Mouse (Mus musculus): Measurements from ENCODE around the gene Prr36. TPM values are rescaled to one million over a fixed set of nuclear protein-coding genes. Genes with fewer than 3 reads are reported as not detected.

Gene Prr36
- total and polyA plus RNA-seq, 3 experiments = 0.08 to 0.58 TPM; not detected in 1

GRCm38 (mm10) chr8:4229784-4230183, 12.5 kb upstream of the Prr36 start:
- Histone ChIP-seq H3K27me3 (ENCODE audit: control insufficient read depth in 1 of 2, insufficient read depth in 2 of 2, low read length in 2 of 2) (no peaks in the 10 kb centered on the region; a peak in 1 of 4 replicates), H3K79me2 (ENCODE audit: control insufficient read depth, insufficient read depth, low read length, poor library complexity) (no peaks in the 10 kb centered on the region), H3K4me1 (ENCODE audit: control insufficient read depth in 1 of 2, insufficient read depth in 2 of 2, low read length in 2 of 2) (peaks cover 0 to 23% of the 10 kb centered on the region in 2 experiments; a peak in 3 of 4 replicates), H3K4me3 (ENCODE audit: control insufficient read depth in 1 of 2, insufficient read depth in 1 of 2, low read depth in 2 of 2, low read length in 2 of 2) (no peak overlapping the region), H3K27ac (ENCODE audit: control insufficient read depth, low read depth, low read length) (no peak overlapping the region), H3K36me3 (ENCODE audit: control insufficient read depth in 1 of 2, insufficient read depth in 2 of 2, low read length in 2 of 2) (no peaks in the 10 kb centered on the region; a peak in 2 of 4 replicates), H3K9ac (ENCODE audit: control insufficient read depth, low read depth, low read length, poor library complexity, severe bottlenecking) (no peak overlapping the region), H3K9me3 (replicated peaks; ENCODE audit: insufficient read depth, low read length) (no peaks in the 10 kb centered on the region)
- no peak for TF ChIP-seq ZKSCAN1 (IDR thresholded peaks at IDR 0.05; ENCODE audit: low read depth, low read length)
- TF ChIP-seq ZNF384 (IDR thresholded peaks at IDR 0.05; ENCODE audit: low read depth, low read length) = no peak
- no peak for TF ChIP-seq ELF1 (IDR thresholded peaks at IDR 0.05; ENCODE audit: low read depth, low read length)
- no peak for TF ChIP-seq POLR2A (IDR thresholded peaks at IDR 0.05; ENCODE audit: control insufficient read depth in 1 of 2, insufficient read depth in 1 of 2, low read depth in 1 of 2, low read length in 2 of 2, poor library complexity in 1 of 2)
- no peak for TF ChIP-seq NRF1 (IDR thresholded peaks at IDR 0.05; ENCODE audit: insufficient read depth, low read depth, low read length, poor library complexity, severe bottlenecking)
- no peak for TF ChIP-seq JUND (IDR thresholded peaks at IDR 0.05; ENCODE audit: low read depth, low read length)
- no peak for DNase-seq (ENCODE audit: low read depth, low spot score)

DNA sequence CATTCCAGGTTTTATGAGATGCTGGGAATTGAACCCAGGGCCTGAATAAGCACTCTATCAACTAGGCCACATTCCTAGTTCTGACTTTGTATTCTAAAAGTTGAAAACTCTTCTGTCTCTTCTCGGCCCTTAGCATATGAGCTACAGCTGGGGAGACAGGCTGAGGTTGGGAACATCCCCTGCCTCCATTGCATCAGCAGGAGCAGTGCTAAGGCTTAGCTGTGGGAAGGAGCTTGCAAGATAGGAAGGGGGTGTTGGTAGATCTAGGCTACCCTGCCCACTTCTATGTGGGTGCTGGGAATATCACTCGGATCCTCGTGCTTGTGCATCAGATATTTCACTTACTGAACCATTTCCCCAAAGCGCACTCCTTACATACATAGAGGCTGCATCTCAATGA, 10.7 kb upstream of the Prr36 start:
- H3K4me3 ChIP-seq (ENCODE audit: control insufficient read depth in 1 of 2, insufficient read depth in 1 of 2, low read depth in 2 of 2, low read length in 2 of 2) = no peak overlapping the region
- no peaks in the 10 kb centered on the region for H3K9me3 ChIP-seq (replicated peaks; ENCODE audit: insufficient read depth, low read length)
- no peak overlapping the region for H3K9ac ChIP-seq (ENCODE audit: control insufficient read depth, low read depth, low read length, poor library complexity, severe bottlenecking)
- H3K79me2 ChIP-seq (ENCODE audit: control insufficient read depth, insufficient read depth, low read length, poor library complexity) = no peaks in the 10 kb centered on the region
- no peak for DNase-seq (ENCODE audit: low read depth, low spot score)
- H3K27ac ChIP-seq (ENCODE audit: control insufficient read depth, low read depth, low read length) = no peak overlapping the region
- no peaks in the 10 kb centered on the region; a peak in 2 of 4 replicates for H3K36me3 ChIP-seq (ENCODE audit: control insufficient read depth in 1 of 2, insufficient read depth in 2 of 2, low read length in 2 of 2)
- peaks cover 0 to 24% of the 10 kb centered on the region in 2 experiments; a peak in 3 of 4 replicates for H3K4me1 ChIP-seq (ENCODE audit: control insufficient read depth in 1 of 2, insufficient read depth in 2 of 2, low read length in 2 of 2)
- no peaks in the 10 kb centered on the region; a peak in 1 of 4 replicates for H3K27me3 ChIP-seq (ENCODE audit: control insufficient read depth in 1 of 2, insufficient read depth in 2 of 2, low read length in 2 of 2)
- TF ChIP-seq ZC3H11A (IDR thresholded peaks at IDR 0.05; ENCODE audit: low read depth, low read length) = no peak
- no peak for TF ChIP-seq HCFC1 (IDR thresholded peaks at IDR 0.05; ENCODE audit: low read depth, low read length)
- TF ChIP-seq NELFE (IDR thresholded peaks at IDR 0.05; ENCODE audit: low read depth, low read length) = no peak

- TF ChIP-seq BHLHE40 (IDR thresholded peaks at IDR 0.05; ENCODE audit: borderline replicate concordance, low read depth, low read length) (no peak), MYC (IDR thresholded peaks at IDR 0.05; ENCODE audit: low read depth, low read length) (no peak), NRF1 (IDR thresholded peaks at IDR 0.05; ENCODE audit: insufficient read depth, low read depth, low read length, poor library complexity, severe bottlenecking) (no peak), TCF12 (IDR thresholded peaks at IDR 0.05; ENCODE audit: low read depth, low read length) (no peak), GATA1 (IDR thresholded peaks at IDR 0.05; ENCODE audit: low read depth, low read length) (no peak), POLR2A (IDR thresholded peaks at IDR 0.05; ENCODE audit: control insufficient read depth in 1 of 2, insufficient read depth in 1 of 2, low read depth in 1 of 2, low read length in 2 of 2, poor library complexity in 1 of 2) (no peak), MYB (IDR thresholded peaks at IDR 0.05; ENCODE audit: low read depth, low read length) (no peak), TBP (IDR thresholded peaks at IDR 0.05; ENCODE audit: low read depth, low read length) (no peak), HCFC1 (IDR thresholded peaks at IDR 0.05; ENCODE audit: low read depth, low read length) (no peak)
- Histone ChIP-seq H3K4me3 (ENCODE audit: control insufficient read depth in 1 of 2, insufficient read depth in 1 of 2, low read depth in 2 of 2, low read length in 2 of 2) (peak within 1 kb of the TSS; percentile 26 to 57), H3K9me3 (replicated peaks; ENCODE audit: insufficient read depth, low read length) (no peaks in the 10 kb centered on the region), H3K36me3 (ENCODE audit: control insufficient read depth in 1 of 2, insufficient read depth in 2 of 2, low read length in 2 of 2) (peaks cover 0 to 7% of the 10 kb centered on the region in 2 experiments; a peak in 2 of 4 replicates), H3K27ac (ENCODE audit: control insufficient read depth, low read depth, low read length) (no peak within 1 kb of the TSS), H3K79me2 (ENCODE audit: control insufficient read depth, insufficient read depth, low read length, poor library complexity) (no peaks in the 10 kb centered on the region), H3K9ac (ENCODE audit: control insufficient read depth, low read depth, low read length, poor library complexity, severe bottlenecking) (peak within 1 kb of the TSS; percentile 36), H3K27me3 (ENCODE audit: control insufficient read depth in 1 of 2, insufficient read depth in 2 of 2, low read length in 2 of 2) (no peaks in the 10 kb centered on the region; a peak in 1 of 4 replicates), H3K4me1 (ENCODE audit: control insufficient read depth in 1 of 2, insufficient read depth in 2 of 2, low read length in 2 of 2) (peaks cover 6 to 28% of the 10 kb centered on the region in 2 experiments)
- DNase-seq (ENCODE audit: low read depth, low spot score) = peak; percentile 35
These were observed 9.6 kb upstream of the Prr36 start, which contains the start of gene Lrrc8e for GRCm38 (mm10) chr8:4226739-4227347. Lrrc8e (plus strand) TSS chr8:4226827.

Data from MEL (cell line).